Mouse (Mus musculus) megakaryocyte, embryonic 14.5 days (primary cell): Measurements from ENCODE around the gene Arfip1. TPM values are rescaled to one million over a fixed set of nuclear protein-coding genes. Genes with fewer than 3 reads are reported as not detected.
A peak's percentile ranks its signal among the peaks of the same experiment; 100 is the strongest.

Source experiments
- H3K27me3 ChIP-seq: replicated peaks from 2 replicates; pipeline ENCODE3; 2012; ENCODE audit warnings: inconsistent platforms
- H3K36me3 ChIP-seq: replicated peaks from 2 replicates; pipeline ENCODE3; 2012; ENCODE audit warnings: low read length, inconsistent platforms, mixed read lengths
- H3K4me1 ChIP-seq: 2 replicates; pipeline ENCODE4 v1.6.1; 2012; ENCODE audit warnings: inconsistent platforms
- H3K4me3 ChIP-seq: replicated peaks from 2 replicates; pipeline ENCODE3; 2012; ENCODE audit warnings: moderate library complexity, mild to moderate bottlenecking, inconsistent platforms
- H3K9me3 ChIP-seq: 2 replicates; pipeline ENCODE4 v1.6.1; 2012; ENCODE audit warnings: inconsistent platforms
- FLI1 ChIP-seq: IDR thresholded peaks from 2 replicates; pipeline ENCODE4 v1.6.1; 2012; ENCODE audit warnings: low read length, inconsistent platforms, mixed read lengths
- GATA1 ChIP-seq: IDR thresholded peaks from 3 replicates; pipeline ENCODE4 v1.6.1; 2012; ENCODE audit warnings: mixed read lengths, low read length, inconsistent platforms, borderline replicate concordance
- polyA plus RNA-seq: library from polyadenylated mRNA; stranded (reverse); fragments of >175 nt; gene quantifications from 2 replicates; pipeline ENCODE4 v1.2.3, GENCODE M21; 2012; ENCODE audit warnings: low replicate concordance; ENCODE audit not compliant: insufficient read depth

Arfip1 gene
- polyA plus RNA-seq = 9.3 TPM in 1 of 2 replicates, not detected in the other

- H3K27me3 ChIP-seq = no peaks in the 10 kb centered on the region
- H3K4me1 ChIP-seq = peaks cover 64% of the 10 kb centered on the region
- no peak for TF ChIP-seq GATA1
- peak; percentile 45; the same call in 1 of the 2 replicates for TF ChIP-seq FLI1
- H3K4me3 ChIP-seq = peak within 1 kb of the TSS; percentile 97
- H3K9me3 ChIP-seq = no peaks in the 10 kb centered on the region
- H3K36me3 ChIP-seq = no peaks in the 10 kb centered on the region
These were observed at the start of gene Arfip1 for GRCm38 (mm10) chr3:84582023-84582912. Gene Arfip1 (minus strand): TSS chr3:84582625.

GRCm38 (mm10) chr3:84631586-84631985, 49.2 kb upstream of the Arfip1 start:
- TF ChIP-seq GATA1 = no peak
- no peak for TF ChIP-seq FLI1
- Histone ChIP-seq H3K36me3 (no peaks in the 10 kb centered on the region), H3K9me3 (peaks cover 5% of the 10 kb centered on the region), H3K4me3 (no peak overlapping the region), H3K4me1 (no peaks in the 10 kb centered on the region), H3K27me3 (peaks cover 24% of the 10 kb centered on the region)

GRCm38 (mm10) chr3:84622026-84622425, 39.6 kb upstream of the Arfip1 start:
- no peak for TF ChIP-seq GATA1
- TF ChIP-seq FLI1 = no peak
- peaks cover 47% of the 10 kb centered on the region for H3K27me3 ChIP-seq
- H3K36me3 ChIP-seq = no peaks in the 10 kb centered on the region
- no peak overlapping the region for H3K4me3 ChIP-seq
- H3K9me3 ChIP-seq = peaks cover 13% of the 10 kb centered on the region
- H3K4me1 ChIP-seq = peaks cover 14% of the 10 kb centered on the region

- Histone ChIP-seq H3K9me3 (peaks cover 16% of the 10 kb centered on the region), H3K4me1 (peaks cover 17% of the 10 kb centered on the region), H3K4me3 (no peak overlapping the region), H3K36me3 (no peaks in the 10 kb centered on the region), H3K27me3 (peaks cover 47% of the 10 kb centered on the region)
- TF ChIP-seq FLI1 (no peak), GATA1 (no peak)
These were observed 37.3 kb upstream of the Arfip1 start for GRCm38 (mm10) chr3:84619725-84620124.

GRCm38 (mm10) chr3:84619056-84619455, 36.6 kb upstream of the Arfip1 start:
- Histone ChIP-seq H3K36me3 (no peaks in the 10 kb centered on the region), H3K9me3 (peaks cover 21% of the 10 kb centered on the region), H3K4me1 (peaks cover 17% of the 10 kb centered on the region), H3K27me3 (peaks cover 41% of the 10 kb centered on the region), H3K4me3 (no peak overlapping the region)
- TF ChIP-seq GATA1 = no peak
- no peak for TF ChIP-seq FLI1

- no peak overlapping the region for H3K4me3 ChIP-seq
These were observed 36.2 kb upstream of the Arfip1 start for GRCm38 (mm10) chr3:84618627-84619026.

GRCm38 (mm10) chr3:84615856-84616225, 33.4 kb upstream of the Arfip1 start:
- H3K4me1 ChIP-seq = peaks cover 6% of the 10 kb centered on the region
- no peak overlapping the region for H3K4me3 ChIP-seq
- H3K36me3 ChIP-seq = no peaks in the 10 kb centered on the region
- peaks cover 43% of the 10 kb centered on the region for H3K9me3 ChIP-seq
- TF ChIP-seq GATA1 = no peak
- TF ChIP-seq FLI1 = no peak
- H3K27me3 ChIP-seq = peaks cover 32% of the 10 kb centered on the region

More at GRCm38 (mm10) chr3:84618627-84619026, 36.2 kb upstream of the Arfip1 start:
- peaks cover 37% of the 10 kb centered on the region for H3K27me3 ChIP-seq
- peaks cover 21% of the 10 kb centered on the region for H3K9me3 ChIP-seq
- peaks cover 17% of the 10 kb centered on the region for H3K4me1 ChIP-seq
- no peaks in the 10 kb centered on the region for H3K36me3 ChIP-seq
- TF ChIP-seq FLI1 (no peak), GATA1 (no peak)

GRCm38 (mm10) chr3:84615050-84615855, 32.8 kb upstream of the Arfip1 start:
- Histone ChIP-seq H3K4me1 (peaks cover 6% of the 10 kb centered on the region), H3K4me3 (no peak overlapping the region), H3K9me3 (peaks cover 47% of the 10 kb centered on the region), H3K36me3 (no peaks in the 10 kb centered on the region), H3K27me3 (peaks cover 31% of the 10 kb centered on the region)
- TF ChIP-seq FLI1 (no peak), GATA1 (no peak)

- Histone ChIP-seq H3K9me3 (peaks cover 49% of the 10 kb centered on the region), H3K4me3 (no peak overlapping the region), H3K27me3 (peaks cover 6% of the 10 kb centered on the region)
These were observed 27.8 kb upstream of the Arfip1 start for GRCm38 (mm10) chr3:84610183-84610710.

More at GRCm38 (mm10) chr3:84610183-84610710, 27.8 kb upstream of the Arfip1 start:
- H3K36me3 ChIP-seq = no peaks in the 10 kb centered on the region
- TF ChIP-seq FLI1 (no peak), GATA1 (no peak)
- peaks cover 13% of the 10 kb centered on the region for H3K4me1 ChIP-seq
